Mouse (Mus musculus) testis, postnatal 14 days (tissue): ENCODE results near the gene Olfr520.
"Not testable (repeated sequence)": the region's sequence is repeated elsewhere in the genome, so short reads cannot be mapped to it uniquely, and the experiment has no call there.

ENCODE experiments used
- DNase-seq: peaks from one replicate; pipeline ENCODE4 v3.0.0; 2021; ENCODE audit warnings: low spot score

The Olfr520 gene

DNA sequence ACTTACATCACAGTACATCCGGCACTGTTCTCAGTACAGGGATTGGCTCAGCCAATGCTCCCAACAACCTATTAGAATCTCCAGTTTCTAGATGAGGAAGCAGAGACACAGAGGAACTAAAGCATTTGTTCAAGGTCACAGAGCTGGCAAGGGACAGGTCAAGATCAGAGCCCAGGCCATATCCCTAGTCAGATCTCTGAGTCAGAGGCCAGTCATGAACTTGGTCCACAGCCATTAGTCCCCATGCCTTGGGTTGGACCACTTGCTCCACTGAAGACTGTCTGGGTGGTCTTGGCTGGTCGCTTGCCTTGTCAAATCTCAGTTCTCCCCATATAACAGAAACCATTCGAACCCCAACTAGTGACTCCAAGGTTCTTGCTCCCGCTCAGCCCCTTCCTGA lies 17.6 kb upstream of the Olfr520 start:
- DNase-seq: no peak

- DNase-seq: no peak
These were observed 13.5 kb upstream of the Olfr520 start for GRCm38 (mm10) chr7:99716536-99716935.

GRCm38 (mm10) chr7:99734612-99735011 lies 4.5 kb downstream of the Olfr520 start:
- DNase-seq: no peak

DNA sequence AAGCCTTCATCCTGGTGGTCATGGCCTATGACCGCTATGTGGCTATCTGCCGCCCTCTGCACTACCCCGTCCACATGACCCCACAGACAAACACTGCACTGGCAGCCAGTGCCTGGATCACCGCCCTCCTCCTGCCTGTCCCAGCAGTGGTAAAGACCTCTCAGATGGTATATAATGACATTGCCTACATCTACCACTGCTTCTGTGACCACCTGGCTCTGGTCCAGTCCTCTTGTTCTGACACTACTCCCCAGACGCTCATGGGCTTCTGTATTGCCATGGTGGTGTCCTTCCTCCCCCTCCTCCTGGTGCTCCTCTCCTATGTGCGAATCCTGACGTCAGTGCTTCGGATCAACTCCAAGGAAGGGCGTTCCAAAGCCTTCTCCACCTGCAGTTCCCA lies 5.4 kb downstream of the Olfr520 start:
- not testable (repeated sequence) for DNase-seq

DNA sequence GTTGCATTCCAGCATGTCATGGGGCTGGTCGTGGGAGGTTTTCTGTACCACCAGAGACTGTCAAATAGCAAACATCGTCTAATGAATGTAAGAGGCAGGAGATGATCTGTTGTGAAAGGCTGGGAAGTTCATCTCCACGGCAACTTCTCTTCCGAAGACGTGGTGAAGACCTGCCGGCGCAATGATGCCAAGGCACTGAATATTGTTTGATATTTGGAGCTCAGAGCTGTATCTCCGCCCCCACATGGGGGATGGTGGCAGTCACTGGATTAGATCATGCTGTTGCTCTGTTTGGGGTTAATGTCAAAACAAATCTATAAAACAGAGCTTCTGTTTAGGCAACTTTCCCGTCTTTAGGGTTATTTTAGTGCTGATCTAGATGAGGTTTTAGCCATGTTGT lies 9.2 kb downstream of the Olfr520 start:
- DNase-seq: no peak

DNA sequence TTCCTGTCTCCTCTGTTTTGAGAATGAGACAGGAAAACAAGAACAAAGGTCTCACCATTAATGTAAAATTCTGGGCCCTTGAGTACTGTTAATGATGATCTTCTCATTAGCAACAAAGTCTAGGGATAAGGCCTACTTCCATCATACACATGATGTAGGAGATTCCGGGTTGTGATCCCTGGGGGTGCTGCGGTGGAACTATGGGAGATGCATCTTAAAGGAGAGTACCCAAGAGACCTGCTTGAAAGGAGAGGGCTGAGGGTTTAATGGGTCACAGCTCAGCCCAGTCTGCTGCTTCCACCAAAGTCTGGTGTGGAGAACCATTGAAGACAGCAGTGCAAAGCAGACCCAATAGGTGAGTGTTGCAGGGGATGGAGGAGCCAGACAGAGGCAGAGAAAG lies 33.1 kb downstream of the Olfr520 start, which contains the start of gene Olfr521:
Gene Olfr521, plus strand, starts transcription at position 301 of the 400 bp plus-strand sequence.
- no peak for DNase-seq

- DNase-seq: no peak
These were observed 51.3 kb downstream of the Olfr520 start for GRCm38 (mm10) chr7:99781385-99781784.

GRCm38 (mm10) chr7:99781916-99782315 lies 51.8 kb downstream of the Olfr520 start:
- no peak for DNase-seq

DNA sequence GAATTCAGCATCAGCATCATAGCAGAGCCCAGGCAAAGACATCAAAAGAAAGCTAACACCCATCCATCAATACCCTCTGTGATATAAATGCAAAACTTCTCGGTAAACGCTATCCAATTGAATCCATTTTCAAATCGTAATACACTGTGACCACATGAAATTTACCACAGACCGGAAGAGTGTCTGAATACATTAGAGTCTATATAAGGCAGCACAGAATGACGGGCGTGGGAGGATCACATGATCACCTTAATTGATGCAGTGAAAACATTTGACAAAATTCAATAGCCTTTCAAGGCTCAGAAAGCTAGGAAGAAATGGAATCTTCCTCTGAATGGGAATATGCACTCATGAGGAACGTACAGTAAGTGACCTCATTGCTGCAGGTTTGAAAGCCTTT lies 53.3 kb downstream of the Olfr520 start:
- no peak for DNase-seq

GRCm38 (mm10) chr7:99785553-99785952 lies 55.5 kb downstream of the Olfr520 start:
- DNase-seq: no peak
